Mouse (Mus musculus) heart, adult 10 weeks (tissue): ENCODE data around the gene Zfp180. TPM values are rescaled to one million over a fixed set of nuclear protein-coding genes. Genes with fewer than 3 reads are reported as not detected.

Source experiments
- polyA plus RNA-seq: library from polyadenylated mRNA; stranded (reverse); fragments of 350-450 nt; fragmentation: Illumina TruSeq; extraction: RNeasy Lipid Tissue Mini Kit (QIAGEN cat#74804); gene quantifications from one replicate; pipeline ENCODE4 v1.2.3, GENCODE M21; 2014; ENCODE audit warnings: low read depth, low replicate concordance

Gene Zfp180
- polyA plus RNA-seq, result 15.8 TPM

DNA sequence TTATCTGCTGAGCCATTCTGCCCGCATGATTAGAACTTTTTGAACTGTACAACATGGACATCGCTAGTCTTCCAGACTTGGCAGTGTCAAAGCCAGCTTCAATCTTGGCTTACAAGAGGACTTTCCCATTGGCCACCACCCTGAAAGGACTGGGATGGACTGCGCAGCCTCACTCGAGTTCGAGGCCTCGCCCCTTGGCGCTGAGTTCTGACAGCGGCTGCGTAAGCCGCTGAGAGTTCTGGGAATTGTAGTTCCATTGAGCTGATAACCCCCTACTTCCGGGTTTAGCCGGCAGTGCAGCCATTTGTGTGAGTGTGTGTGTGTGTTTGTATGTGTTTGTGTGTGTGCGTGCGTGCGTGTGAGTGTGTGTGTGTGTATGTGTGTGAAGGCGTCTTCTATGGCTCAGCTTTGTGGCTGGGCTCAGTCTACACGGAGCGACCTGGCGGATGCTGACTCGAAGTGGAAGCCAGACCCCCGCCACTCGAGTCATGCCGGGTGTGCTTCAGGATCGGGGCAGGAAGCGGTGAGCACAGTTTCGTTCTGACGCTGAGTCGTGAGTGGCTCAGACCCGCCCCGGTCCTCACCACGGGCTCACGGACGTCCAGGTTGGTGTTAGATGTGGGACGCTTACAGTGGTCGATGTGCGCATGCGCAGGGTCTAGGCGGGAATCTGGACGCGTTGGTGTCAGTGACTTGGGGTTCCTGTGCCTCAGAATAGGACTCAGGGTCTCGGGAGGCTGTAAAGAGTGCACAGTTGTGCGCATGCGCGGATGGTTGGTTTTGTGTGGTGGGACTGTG, at the start of gene Zfp180:
Gene Zfp180, plus strand, starts transcription at position 291 of the 798 bp plus-strand sequence.

DNA sequence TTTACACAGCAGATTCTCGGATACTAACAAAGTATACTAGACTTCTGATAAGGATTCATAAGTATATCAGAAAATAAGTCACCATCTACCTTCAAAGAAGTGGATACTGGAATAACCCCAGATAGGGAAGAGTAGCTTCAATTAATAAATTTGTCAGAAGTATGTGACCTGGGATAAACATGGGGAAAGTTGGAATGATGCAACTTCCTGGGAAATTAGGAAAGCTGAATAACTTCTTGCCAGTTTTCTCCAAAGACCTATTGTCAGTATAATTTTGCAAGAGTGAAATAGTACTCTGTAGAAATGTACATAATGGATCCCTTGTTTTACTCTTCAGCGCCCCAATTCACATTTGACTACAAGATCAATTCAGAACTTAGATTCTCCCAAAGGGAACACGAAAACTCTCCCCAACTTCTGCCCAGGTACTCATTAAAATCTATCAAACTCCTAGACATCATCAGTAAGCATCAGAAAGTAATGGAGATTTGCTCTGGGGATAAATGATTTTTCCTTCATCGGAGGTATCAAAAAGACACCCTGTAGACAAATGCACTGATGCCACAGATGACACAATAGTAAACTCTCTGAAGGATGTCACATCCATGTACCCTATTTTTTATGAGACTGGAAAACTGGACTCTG, 28.9 kb upstream of the Zfp180 start, which contains the start of gene Vmn1r183:
Gene Vmn1r183, plus strand, starts transcription at position 595 of the 645 bp plus-strand sequence.

DNA sequence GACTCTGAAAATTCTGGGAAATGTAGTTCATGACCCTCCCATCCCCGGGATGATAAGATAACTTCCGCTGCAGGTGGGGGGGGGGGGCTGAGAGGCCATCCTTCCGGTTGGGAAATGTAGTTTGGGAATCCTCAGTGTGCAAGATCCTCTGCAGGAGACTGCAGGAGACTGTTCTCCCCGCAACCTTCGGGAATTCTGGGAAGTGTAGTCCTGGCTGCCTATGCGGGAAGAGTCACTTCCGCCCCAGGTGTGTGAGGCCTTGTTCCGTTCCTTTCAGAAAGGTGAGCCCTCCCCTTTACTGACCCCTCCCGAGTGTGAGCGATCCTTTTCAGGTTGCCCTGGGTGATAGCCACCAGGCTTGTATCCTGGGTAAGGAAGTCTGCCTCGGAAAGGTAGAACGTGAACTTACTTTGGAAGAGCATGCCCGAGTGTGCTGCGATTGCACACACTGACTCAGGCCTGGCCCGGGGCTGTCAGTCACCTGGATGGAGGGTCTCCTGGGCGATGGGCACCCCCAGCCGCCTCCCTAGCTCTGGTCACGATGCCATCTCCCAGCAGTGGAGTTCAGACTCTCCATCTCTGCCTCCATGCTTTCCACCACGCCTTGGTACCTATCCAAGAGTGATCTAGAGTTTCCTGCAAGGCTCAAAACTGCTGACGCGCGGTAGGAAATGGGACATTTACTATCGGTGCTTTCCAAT, 30.6 kb downstream of the Zfp180 start, which contains the start of gene Zfp112:
Gene Zfp112, plus strand, starts transcription at position 159 of the 701 bp plus-strand sequence.

DNA sequence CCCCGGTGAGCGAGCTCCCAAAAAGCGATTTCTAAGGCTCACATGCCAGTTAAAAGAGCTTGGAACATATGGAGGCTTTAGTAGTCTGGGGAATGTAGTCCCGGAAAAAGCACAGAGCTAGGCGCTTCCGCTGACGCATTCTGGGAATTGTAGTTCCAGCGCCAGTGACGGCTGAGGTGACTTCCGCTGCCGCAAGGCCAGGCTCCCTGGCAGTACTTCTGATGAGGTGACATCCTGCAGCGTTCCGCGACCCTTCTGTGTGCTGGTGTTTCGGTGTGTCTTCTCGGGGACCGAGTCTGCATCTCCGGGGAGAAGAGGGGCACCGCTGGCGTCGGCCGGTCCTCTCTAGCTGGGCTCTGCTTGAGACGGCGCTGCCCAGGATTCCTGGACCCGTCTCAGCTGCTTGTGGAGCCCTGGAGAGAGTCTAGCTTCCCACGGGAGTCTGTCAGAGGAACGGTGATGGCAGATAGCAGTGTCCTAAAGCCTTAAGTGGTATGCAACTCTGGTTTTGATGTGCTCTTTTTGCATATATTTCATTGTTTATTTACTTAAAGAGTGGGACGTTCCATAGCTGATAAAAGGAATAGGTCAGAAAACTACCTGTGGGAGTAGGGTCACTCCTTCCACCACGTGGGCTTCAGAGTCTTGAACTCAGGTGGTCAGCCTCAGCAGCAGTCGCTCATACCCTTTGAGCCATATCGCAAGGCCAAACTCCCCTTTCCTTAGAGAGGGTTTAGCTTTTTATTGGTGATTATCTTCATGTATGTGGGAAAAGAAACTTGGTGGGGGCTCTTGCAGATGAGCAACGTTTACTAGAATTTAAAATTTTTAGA, 52.5 kb downstream of the Zfp180 start, which contains the start of gene Zfp235:
Gene Zfp235, plus strand, starts transcription at position 174 of the 833 bp plus-strand sequence.

Other genes with a start within 250 kb of the Zfp180 start
- gene Vmn1r176, start 244.6 kb upstream of the Zfp180 start, polyA plus RNA-seq, result not detected
- gene Vmn1r177, start 215.5 kb upstream of the Zfp180 start, polyA plus RNA-seq, result not detected
- not detected for gene Vmn1r178, start 189.9 kb upstream of the Zfp180 start, polyA plus RNA-seq
- gene Vmn1r179, start 154.9 kb upstream of the Zfp180 start, polyA plus RNA-seq, result not detected
- not detected for gene Vmn1r180, start 131.3 kb upstream of the Zfp180 start, polyA plus RNA-seq
- gene Vmn1r181, start 107.3 kb upstream of the Zfp180 start, polyA plus RNA-seq, result not detected
- gene V1rd19, start 80.2 kb upstream of the Zfp180 start, polyA plus RNA-seq, result not detected
- not detected for gene Vmn1r183, start 28.7 kb upstream of the Zfp180 start, polyA plus RNA-seq
- 4.6 TPM for gene Zfp112, start 30.4 kb downstream of the Zfp180 start, polyA plus RNA-seq
- 4.2 TPM for gene Zfp235, start 52.2 kb downstream of the Zfp180 start, polyA plus RNA-seq
- gene Zfp114, start 93.1 kb downstream of the Zfp180 start, polyA plus RNA-seq, result 0.13 TPM
- gene Zfp111, start 129.5 kb downstream of the Zfp180 start, polyA plus RNA-seq, result 4.3 TPM
- gene Zfp109, start 155.6 kb downstream of the Zfp180 start, polyA plus RNA-seq, result 2.0 TPM
- 2.1 TPM for gene Zfp108, start 172.9 kb downstream of the Zfp180 start, polyA plus RNA-seq
- gene Zfp93, start 188.5 kb downstream of the Zfp180 start, polyA plus RNA-seq, result 4.3 TPM
- 3.4 TPM for gene Zfp61, start 219.3 kb downstream of the Zfp180 start, polyA plus RNA-seq
- gene Zfp94, start 234.7 kb downstream of the Zfp180 start, polyA plus RNA-seq, result 3.9 TPM